26 mouse cellular contexts compared by ENCODE assay signal in the genomic region with DNA sequence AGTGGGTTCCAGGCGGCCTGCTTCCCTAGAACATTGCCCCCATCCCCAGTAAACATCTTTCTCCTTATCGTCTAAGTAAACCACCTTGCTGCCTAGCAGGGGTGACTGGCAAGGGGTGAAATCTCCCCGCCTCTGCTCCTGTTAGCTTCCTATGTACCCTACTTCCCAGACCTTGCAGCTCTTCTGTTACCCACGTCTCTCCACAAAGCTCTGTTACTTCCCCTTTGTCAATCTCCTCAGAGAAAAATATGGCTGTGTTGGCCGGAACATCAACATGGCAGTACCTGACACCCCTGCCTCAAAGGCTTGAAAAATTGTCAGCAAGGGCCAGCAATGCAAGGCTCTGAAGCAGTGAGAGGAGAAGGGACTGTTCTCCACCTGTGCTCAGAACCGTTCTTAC.
DNase-seq lines count a peak whose midpoint lies in the region; ATAC-seq lines count a peak whose summit lies in the region.
"Had no signal": no experiment of that assay in that cellular context is flagged by ENCODE, and none has a peak within 500 bp of the region (broad histone marks: within the 10 kb centered on the region; RNA-seq: fewer than 3 reads in every experiment).

No protein-coding gene starts in this region.

- H3K36me3 ChIP-seq in heart, embryonic 10.5 days: peaks cover 4% of the 10 kb centered on the region; the same call in 1 of the 2 replicates
- H3K36me3 ChIP-seq in heart, embryonic 12.5 days: no peaks in the 10 kb centered on the region
- H3K36me3 ChIP-seq: embryonic facial prominence, embryonic 10.5 days; embryonic facial prominence, embryonic 13.5 days; forebrain, embryonic 12.5 days; forebrain, embryonic 15.5 days; hindbrain, embryonic 13.5 days; intestine, embryonic 15.5 days had no signal

- no peaks in the 10 kb centered on the region for H3K9me3 ChIP-seq in heart, embryonic 10.5 days
- H3K9me3 ChIP-seq in heart, embryonic 12.5 days (replicated peaks): 0 out of 2 replicates have a peak, but pooled peaks cover 4% of the 10 kb centered on the region
- H3K9me3 ChIP-seq: embryonic facial prominence, embryonic 10.5 days; embryonic facial prominence, embryonic 13.5 days; forebrain, embryonic 12.5 days; forebrain, embryonic 15.5 days; hindbrain, embryonic 13.5 days; intestine, embryonic 15.5 days had no signal

- H3K27ac ChIP-seq in heart, embryonic 10.5 days: 0 out of 2 replicates have a peak overlapping the region, but pooled peaks have one; percentile 10
- H3K27ac ChIP-seq in heart, embryonic 12.5 days (ENCODE audit: poor library complexity, severe bottlenecking): no peak overlapping the region
- H3K27ac ChIP-seq: embryonic facial prominence, embryonic 10.5 days; embryonic facial prominence, embryonic 13.5 days; forebrain, embryonic 12.5 days; forebrain, embryonic 15.5 days; hindbrain, embryonic 13.5 days; intestine, embryonic 15.5 days had no signal

- no peak for ATAC-seq in heart, embryonic 12.5 days (ENCODE audit: insufficient number of reproducible peaks, low FRiP score)
- ATAC-seq in common myeloid progenitor, adult 5-6 weeks (replicated peaks; ENCODE audit: low read depth, poor library complexity, severe bottlenecking): peak; percentile 68
- peak; percentile 64 for ATAC-seq in granulocyte monocyte progenitor cell, adult 5-6 weeks (replicated peaks; ENCODE audit: poor library complexity, severe bottlenecking)
- ATAC-seq in megakaryocyte progenitor cell, adult 5-6 weeks (replicated peaks; ENCODE audit: poor library complexity): peak; percentile 68
- ATAC-seq: CD4-positive, CD25-positive, alpha-beta regulatory T cell, adult 4 months; forebrain, embryonic 15.5 days; hindbrain, embryonic 16.5 days; intestine, embryonic 15.5 days had no signal

- DNase-seq in heart, embryonic 10.5 days (ENCODE audit: low spot score): no peak
- DNase-seq in thymus, postnatal 25 days: no peak
- DNase-seq: adrenal gland, adult 2 months; adrenal gland, postnatal 14 days; cerebellum, adult 11 months; cerebellum, adult 2 months; cerebellum, adult 9-11 months; cerebellum, postnatal 25 days; embryo, embryonic 11 days; gastrocnemius, postnatal 25 days; heart, postnatal 10 days; heart, postnatal 4 days; kidney, adult 11 months had no signal

- H3K9ac ChIP-seq in heart, embryonic 12.5 days: no peak overlapping the region
- H3K9ac ChIP-seq: embryonic facial prominence, embryonic 13.5 days; forebrain, embryonic 12.5 days; forebrain, embryonic 15.5 days; hindbrain, embryonic 13.5 days; intestine, embryonic 15.5 days had no signal

- 78% methylated on average over 6 of the region's 6 CpGs for WGBS in heart, embryonic 10.5 days
- 77% methylated on average over 6 of the region's 6 CpGs for WGBS in heart, embryonic 12.5 days

- H3K27me3 ChIP-seq in heart, embryonic 10.5 days (ENCODE audit: insufficient read depth, poor library complexity, severe bottlenecking): no peaks in the 10 kb centered on the region
- no peaks in the 10 kb centered on the region for H3K27me3 ChIP-seq in heart, embryonic 12.5 days (replicated peaks)
- H3K27me3 ChIP-seq: embryonic facial prominence, embryonic 13.5 days; forebrain, embryonic 12.5 days; forebrain, embryonic 15.5 days; hindbrain, embryonic 13.5 days; intestine, embryonic 15.5 days had no signal

- no peak overlapping the region for H3K4me2 ChIP-seq in heart, embryonic 12.5 days
- H3K4me2 ChIP-seq: embryonic facial prominence, embryonic 13.5 days; forebrain, embryonic 12.5 days; forebrain, embryonic 15.5 days; hindbrain, embryonic 13.5 days; intestine, embryonic 15.5 days had no signal

- peaks cover 27% of the 10 kb centered on the region for H3K4me1 ChIP-seq in heart, embryonic 10.5 days
- peaks cover 32% of the 10 kb centered on the region for H3K4me1 ChIP-seq in heart, embryonic 12.5 days (replicated peaks)
- H3K4me1 ChIP-seq: embryonic facial prominence, embryonic 10.5 days; forebrain, embryonic 12.5 days; forebrain, embryonic 15.5 days; hindbrain, embryonic 13.5 days had no signal

- no peak overlapping the region for H3K4me3 ChIP-seq in heart, embryonic 10.5 days
- H3K4me3 ChIP-seq in heart, embryonic 12.5 days: no peak overlapping the region
- H3K4me3 ChIP-seq: embryonic facial prominence, embryonic 10.5 days; embryonic facial prominence, embryonic 13.5 days; erythroblast, embryonic 14.5 days; forebrain, embryonic 12.5 days; forebrain, embryonic 15.5 days; hindbrain, embryonic 13.5 days; intestine, embryonic 15.5 days had no signal
